Mouse (Mus musculus) hindbrain, embryonic 11.5 days (tissue): ENCODE measurements at regions not wholly inside any gene's neighbourhood (a gene's known extent, or its start where the extent isn't known, plus 50 kb on each side); places are given as distances from the start of the nearest gene placed in this dataset.
A peak's percentile ranks its signal among the peaks of the same experiment; 100 is the strongest.

Experiments used
- ATAC-seq: fragments of 200-750 bp; cut with Nextera tagmentation; 2 replicates; pipeline ENCODE4 v1.8.0; 2017; ENCODE audit warnings: mild to moderate bottlenecking, moderate TSS enrichment, moderate library complexity; ENCODE audit not compliant: low FRiP score
- DNase-seq: peaks from one replicate; pipeline ENCODE4 v3.0.0-alpha.2; 2015; ENCODE audit warnings: low spot score
- H3K27ac ChIP-seq: fragments of 300-500 bp; sonication (generic); 2 replicates; pipeline ENCODE4 v1.5.1; 2014; ENCODE audit warnings: mild to moderate bottlenecking, low read depth, low read length
- H3K27me3 ChIP-seq: fragments of 300-500 bp; sonication (generic); 2 replicates; pipeline ENCODE4 v1.6.1; 2014; ENCODE audit warnings: mild to moderate bottlenecking, low read length, moderate library complexity, mixed read lengths; ENCODE audit not compliant: control insufficient read depth, insufficient read depth
- H3K36me3 ChIP-seq: fragments of 300-500 bp; sonication (generic); 2 replicates; pipeline ENCODE4 v1.6.1; 2014; ENCODE audit warnings: mild to moderate bottlenecking, low read length, moderate library complexity, mixed read lengths; ENCODE audit not compliant: control insufficient read depth, insufficient read depth
- H3K4me1 ChIP-seq: fragments of 300-500 bp; sonication (generic); replicated peaks from 2 replicates; pipeline ENCODE4 v1.6.1; 2014; ENCODE audit warnings: low read length, mixed read lengths; ENCODE audit not compliant: control insufficient read depth, insufficient read depth
- H3K4me2 ChIP-seq: fragments of 300-500 bp; sonication (generic); replicated peaks from 2 replicates; pipeline ENCODE4 v1.6.1; 2014; ENCODE audit warnings: mild to moderate bottlenecking, low read depth, low read length
- H3K4me3 ChIP-seq: fragments of 300-500 bp; sonication (generic); 2 replicates; pipeline ENCODE4 v1.5.1; 2014; ENCODE audit warnings: low read depth, low read length
- H3K9ac ChIP-seq: fragments of 300-500 bp; sonication (generic); 2 replicates; pipeline ENCODE4 v1.6.1; 2014; ENCODE audit warnings: low read depth, low read length
- H3K9me3 ChIP-seq: fragments of 300-500 bp; sonication (generic); 2 replicates; pipeline ENCODE4 v1.6.1; 2016; ENCODE audit warnings: low read length; ENCODE audit not compliant: control insufficient read depth
- WGBS: fragments of 180-500 bp; shearing (Covaris S2); extraction: QIAGEN DNeasy Blood & Tissue Kit; methylation state at CpG from one replicate; pipeline ENCODE4 v1.1.7; 2014; 5-methylcytosine and 5-hydroxymethylcytosine counted together

DNA sequence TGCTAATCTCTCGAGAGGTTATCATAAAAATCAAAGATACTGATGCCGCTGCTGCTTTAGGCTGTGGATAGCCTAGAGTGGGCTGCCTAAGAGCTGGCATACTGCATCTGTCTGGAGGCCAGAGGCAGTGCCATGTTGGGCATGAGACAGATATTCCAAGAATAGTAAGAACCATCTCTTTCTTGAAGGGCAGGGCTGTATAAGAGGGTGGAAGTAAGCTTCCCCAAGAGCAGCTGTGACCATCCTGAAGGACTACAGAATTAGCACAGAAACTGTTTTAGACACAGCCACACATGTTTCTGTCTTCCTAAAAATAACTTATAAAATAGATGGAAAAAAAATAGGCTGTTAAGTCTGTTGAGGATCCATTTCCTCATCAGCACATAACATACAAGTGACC lies 126.4 kb downstream of the Postn start:
- Histone ChIP-seq H3K9me3 (no peaks in the 10 kb centered on the region), H3K4me2 (no peak overlapping the region), H3K4me1 (no peaks in the 10 kb centered on the region), H3K36me3 (no peaks in the 10 kb centered on the region), H3K9ac (no peak overlapping the region), H3K27ac (no peak overlapping the region), H3K4me3 (no peak overlapping the region), H3K27me3 (no peaks in the 10 kb centered on the region)
- no peak for DNase-seq
- 94% methylated on average over 2 of the region's 2 CpGs for WGBS
- ATAC-seq, result no peak

GRCm38 (mm10) chr3:54487844-54488243 lies 126.9 kb downstream of the Postn start:
- no peaks in the 10 kb centered on the region for H3K27me3 ChIP-seq
- DNase-seq, result peak; percentile 2
- H3K27ac ChIP-seq, result no peak overlapping the region
- 69% methylated on average over 4 of the region's 4 CpGs for WGBS
- no peaks in the 10 kb centered on the region for H3K9me3 ChIP-seq
- H3K4me1 ChIP-seq, result no peaks in the 10 kb centered on the region
- no peak for ATAC-seq
- no peak overlapping the region for H3K9ac ChIP-seq
- no peak overlapping the region for H3K4me2 ChIP-seq
- no peak overlapping the region for H3K4me3 ChIP-seq
- no peaks in the 10 kb centered on the region for H3K36me3 ChIP-seq

DNA sequence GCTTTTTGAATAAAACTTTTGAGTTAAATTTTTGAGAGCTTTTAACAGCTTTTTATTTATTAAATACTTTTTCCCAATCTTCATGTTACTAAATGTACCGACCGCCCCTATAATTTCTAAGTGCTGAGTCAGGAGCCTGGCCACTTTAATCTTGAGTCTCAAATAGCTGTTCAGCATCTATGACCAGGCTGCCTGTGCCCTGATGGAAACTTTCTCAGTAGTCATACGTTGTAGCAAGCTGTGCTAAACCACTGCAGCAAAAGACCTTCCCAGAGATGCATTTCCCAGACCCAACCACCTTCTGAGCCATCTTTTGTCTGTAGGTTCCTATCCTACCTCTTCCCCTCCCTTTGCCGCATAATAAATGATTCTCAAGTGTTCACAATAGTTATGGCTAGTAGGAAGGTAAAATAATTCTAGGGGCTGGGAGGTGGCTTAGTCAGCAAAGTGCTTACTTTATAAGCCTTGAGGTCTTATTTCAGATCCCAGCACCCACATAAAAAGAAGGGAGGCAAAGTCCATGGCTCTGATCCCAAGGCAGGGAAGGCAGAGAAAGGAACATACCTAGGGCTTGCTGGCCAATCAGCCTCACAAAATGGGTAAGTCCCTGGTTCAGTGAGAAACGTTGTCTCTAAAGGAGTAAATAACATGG lies 129.5 kb downstream of the Postn start:
- Histone ChIP-seq H3K4me3 (no peak overlapping the region), H3K9ac (no peak overlapping the region), H3K4me1 (no peaks in the 10 kb centered on the region), H3K9me3 (no peaks in the 10 kb centered on the region), H3K27ac (no peak overlapping the region), H3K36me3 (no peaks in the 10 kb centered on the region), H3K27me3 (no peaks in the 10 kb centered on the region), H3K4me2 (no peak overlapping the region)
- 84% methylated on average over 5 of the region's 5 CpGs for WGBS
- DNase-seq, result no peak
- ATAC-seq, result no peak

- Histone ChIP-seq H3K4me1 (no peaks in the 10 kb centered on the region), H3K9ac (no peak overlapping the region)
- 89% methylated on average over 3 of the region's 3 CpGs for WGBS
Measured at GRCm38 (mm10) chr3:54493567-54493966, 132.7 kb downstream of the Postn start.

DNA sequence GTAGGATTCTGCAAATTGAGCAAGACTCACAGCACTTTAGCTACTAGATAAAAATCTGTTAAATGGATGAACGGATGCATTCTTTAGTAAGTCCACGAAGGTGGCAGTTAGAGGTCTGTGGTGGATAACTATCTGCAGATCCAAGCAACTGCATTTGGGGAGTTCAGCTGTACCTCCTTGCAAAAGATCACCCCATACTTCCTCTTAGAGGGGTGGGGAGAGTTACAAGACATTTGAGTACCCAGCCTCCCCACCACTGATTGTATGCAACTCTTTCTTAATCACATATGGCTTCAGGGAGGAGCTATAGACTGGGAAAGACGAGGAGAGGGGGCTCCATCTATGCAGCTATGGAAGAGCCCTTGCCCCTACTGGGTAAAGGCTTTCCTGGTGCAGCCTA lies 144.1 kb downstream of the Postn start:
- no peak overlapping the region for H3K4me3 ChIP-seq
- no peaks in the 10 kb centered on the region for H3K4me1 ChIP-seq
- DNase-seq, result no peak
- H3K36me3 ChIP-seq, result no peaks in the 10 kb centered on the region
- no peak overlapping the region for H3K4me2 ChIP-seq
- ATAC-seq, result no peak
- no peak overlapping the region for H3K27ac ChIP-seq
- no peaks in the 10 kb centered on the region for H3K27me3 ChIP-seq
- H3K9ac ChIP-seq, result no peak overlapping the region
- no peaks in the 10 kb centered on the region for H3K9me3 ChIP-seq
- 82% methylated on average over 3 of the region's 3 CpGs for WGBS

More at GRCm38 (mm10) chr3:54493567-54493966, 132.7 kb downstream of the Postn start:
- Histone ChIP-seq H3K9me3 (no peaks in the 10 kb centered on the region), H3K27me3 (no peaks in the 10 kb centered on the region), H3K4me2 (no peak overlapping the region), H3K4me3 (no peak overlapping the region), H3K27ac (no peak overlapping the region), H3K36me3 (no peaks in the 10 kb centered on the region)
- ATAC-seq (no peak), DNase-seq (no peak)

GRCm38 (mm10) chr3:54507575-54507974 lies 146.7 kb downstream of the Postn start:
- DNase-seq (no peak), ATAC-seq (no peak)
- no peak overlapping the region for H3K27ac ChIP-seq
- no peak overlapping the region for H3K4me3 ChIP-seq
- no peaks in the 10 kb centered on the region for H3K27me3 ChIP-seq
- no peak overlapping the region for H3K9ac ChIP-seq
- H3K36me3 ChIP-seq, result no peaks in the 10 kb centered on the region
- no peak overlapping the region for H3K4me2 ChIP-seq
- no peaks in the 10 kb centered on the region for H3K4me1 ChIP-seq
- WGBS, result 67% methylated on average over 1 of the region's 1 CpGs
- no peaks in the 10 kb centered on the region for H3K9me3 ChIP-seq

DNA sequence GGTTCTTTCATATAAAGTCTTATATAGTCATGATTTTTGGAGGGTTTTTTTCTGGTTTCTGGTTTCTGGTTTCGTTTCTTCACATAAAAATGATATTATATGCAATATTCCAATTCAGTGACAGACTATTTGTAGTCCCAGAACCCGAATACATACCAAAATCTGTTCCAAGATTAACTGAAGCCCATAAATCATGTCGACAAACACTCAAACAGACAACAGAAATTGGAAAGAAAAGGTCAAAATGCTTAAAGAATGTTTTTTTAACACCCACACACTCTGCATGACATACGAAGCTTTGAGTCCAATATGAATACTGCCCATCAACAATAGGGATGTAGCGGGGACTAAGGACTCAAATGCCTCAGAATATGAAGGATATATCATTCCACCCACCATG lies 148.0 kb downstream of the Postn start:
- H3K36me3 ChIP-seq, result no peaks in the 10 kb centered on the region
- WGBS, result 75% methylated on average over 5 of the region's 5 CpGs
- H3K9me3 ChIP-seq, result no peaks in the 10 kb centered on the region
- no peaks in the 10 kb centered on the region for H3K4me1 ChIP-seq
- H3K27me3 ChIP-seq, result no peaks in the 10 kb centered on the region
- ATAC-seq, result no peak
- no peak overlapping the region for H3K27ac ChIP-seq
- no peak overlapping the region for H3K9ac ChIP-seq
- no peak overlapping the region for H3K4me2 ChIP-seq
- H3K4me3 ChIP-seq, result no peak overlapping the region
- no peak for DNase-seq

DNA sequence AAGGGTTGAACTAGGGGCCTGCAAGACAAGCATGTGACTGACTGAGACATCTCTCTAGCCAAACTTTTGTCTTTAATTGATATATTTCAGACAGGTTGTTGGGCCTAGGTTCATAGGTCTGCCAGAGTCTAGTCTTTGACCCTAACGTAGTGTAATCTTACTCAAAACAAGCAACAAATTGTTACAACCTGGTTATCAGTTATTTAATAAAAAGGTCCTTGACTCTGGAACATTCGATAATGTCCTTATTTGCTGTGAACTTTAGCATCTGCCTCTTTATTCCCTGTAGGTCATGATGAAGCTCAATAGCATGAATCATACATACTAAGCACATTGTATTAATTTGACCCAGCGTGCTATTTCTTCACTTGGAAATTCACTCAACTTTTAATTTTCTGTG lies 156.3 kb downstream of the Postn start:
- Histone ChIP-seq H3K4me2 (no peak overlapping the region), H3K36me3 (no peaks in the 10 kb centered on the region), H3K4me3 (no peak overlapping the region)

GRCm38 (mm10) chr3:54522716-54523115 lies 161.8 kb downstream of the Postn start:
- no peak for DNase-seq
- H3K27me3 ChIP-seq, result no peaks in the 10 kb centered on the region
- H3K4me2 ChIP-seq, result no peak overlapping the region
- ATAC-seq, result no peak
- no peaks in the 10 kb centered on the region for H3K36me3 ChIP-seq
- no peak overlapping the region for H3K27ac ChIP-seq
- no peak overlapping the region for H3K4me3 ChIP-seq
- 93% methylated on average over 2 of the region's 2 CpGs for WGBS
- H3K4me1 ChIP-seq, result no peaks in the 10 kb centered on the region
- no peak overlapping the region for H3K9ac ChIP-seq
- H3K9me3 ChIP-seq, result no peaks in the 10 kb centered on the region

More for the DNA sequence above, 156.3 kb downstream of the Postn start:
- no peak for ATAC-seq
- H3K27me3 ChIP-seq, result no peaks in the 10 kb centered on the region
- 93% methylated on average over 3 of the region's 3 CpGs for WGBS
- no peaks in the 10 kb centered on the region for H3K4me1 ChIP-seq
- H3K27ac ChIP-seq, result no peak overlapping the region
- no peaks in the 10 kb centered on the region for H3K9me3 ChIP-seq
- DNase-seq, result no peak
- no peak overlapping the region for H3K9ac ChIP-seq
